Mouse (Mus musculus) large intestine, adult 2 months (tissue): ENCODE measurements around the gene Hist1h2bq. TPM values are rescaled to one million over a fixed set of nuclear protein-coding genes. Genes with fewer than 3 reads are reported as not detected.
"Not testable (repeated sequence)": the region's sequence is repeated elsewhere in the genome, so short reads cannot be mapped to it uniquely, and the experiment has no call there.

Experiments used
- DNase-seq: peaks from one replicate; pipeline ENCODE4 v3.0.0-alpha.2; 2012; ENCODE audit warnings: low read depth, low spot score
- WGBS: fragments of 180-500 bp; shearing (Covaris S2); methylation state at CpG from one replicate; pipeline ENCODE4 v1.1.7; 2018; 5-methylcytosine and 5-hydroxymethylcytosine counted together
- polyA plus RNA-seq: library from polyadenylated mRNA; depleted of rRNA; stranded (reverse); fragments of >200 nt; gene quantifications from 2 replicates; pipeline ENCODE4 v1.2.3, GENCODE M21; 2012; rRNA removed

Gene Hist1h2bq
- 23.8 and 61.7 TPM in 2 replicates for polyA plus RNA-seq

- WGBS = no CpG with 5 or more reads among the region's 23 CpGs
- DNase-seq = not testable (repeated sequence)
These were observed at the start of gene Hist1h2bq, which contains the start of gene Hist1h2ao for GRCm38 (mm10) chr13:21810073-21810472. TSS of gene Hist1h2bq (minus strand) at chr13:21810197. TSS of gene Hist1h2ao (plus strand) at chr13:21810465.

GRCm38 (mm10) chr13:21855698-21856162 is 45.7 kb upstream of the Hist1h2bq start:
- WGBS = 12% methylated on average over 15 of the region's 15 CpGs
- DNase-seq = peak; percentile 8

GRCm38 (mm10) chr13:21855146-21855545 is 45.1 kb upstream of the Hist1h2bq start:
- WGBS = 8% methylated on average over 11 of the region's 11 CpGs
- DNase-seq = peak; percentile 13

- WGBS = 22% methylated on average over 3 of the region's 3 CpGs
- no peak for DNase-seq
These were observed 42.4 kb upstream of the Hist1h2bq start for GRCm38 (mm10) chr13:21852215-21852945.

GRCm38 (mm10) chr13:21850696-21851095 is 40.7 kb upstream of the Hist1h2bq start:
- DNase-seq = not testable (repeated sequence)
- 74% methylated on average over 1 of the region's 1 CpGs for WGBS

- no peak for DNase-seq
- 55% methylated on average over 8 of the region's 8 CpGs for WGBS
These were observed 37.9 kb upstream of the Hist1h2bq start for GRCm38 (mm10) chr13:21847883-21848282.

GRCm38 (mm10) chr13:21846356-21846755 is 36.4 kb upstream of the Hist1h2bq start:
- not testable (repeated sequence) for DNase-seq

- not testable (repeated sequence) for DNase-seq
- no CpG with 5 or more reads among the region's 4 CpGs for WGBS
These were observed 30.5 kb upstream of the Hist1h2bq start for GRCm38 (mm10) chr13:21840508-21840907.

GRCm38 (mm10) chr13:21833461-21833860 is 23.5 kb upstream of the Hist1h2bq start, which contains the start of the genes Hist1h2ap and Hist1h2br:
TSS of gene Hist1h2ap (minus strand) at chr13:21833507.
TSS of gene Hist1h2br (plus strand) at chr13:21833743.
- DNase-seq = not testable (repeated sequence)
- WGBS = no CpG with 5 or more reads among the region's 24 CpGs

GRCm38 (mm10) chr13:21831418-21832394 is 21.7 kb upstream of the Hist1h2bq start, which contains the start of gene Hist1h4n:
TSS of gene Hist1h4n (minus strand) at chr13:21832196.
- WGBS = under 1% methylated on average over 27 of the region's 58 CpGs
- DNase-seq = not testable (repeated sequence)

GRCm38 (mm10) chr13:21830344-21830743 is 20.3 kb upstream of the Hist1h2bq start:
- 94% methylated on average over 10 of the region's 10 CpGs for WGBS
- no peak for DNase-seq

GRCm38 (mm10) chr13:21828511-21828910 is 18.5 kb upstream of the Hist1h2bq start:
- WGBS = 33% methylated on average over 3 of the region's 3 CpGs
- peak; percentile 25 for DNase-seq

GRCm38 (mm10) chr13:21820082-21820890 is 10.3 kb upstream of the Hist1h2bq start:
- DNase-seq = not testable (repeated sequence)
- 62% methylated on average over 7 of the region's 16 CpGs for WGBS

GRCm38 (mm10) chr13:21812092-21812491 is 2.1 kb upstream of the Hist1h2bq start:
- under 1% methylated on average over 14 of the region's 14 CpGs for WGBS
- DNase-seq = not testable (repeated sequence)

- no CpG with 5 or more reads among the region's 24 CpGs for WGBS
- DNase-seq = not testable (repeated sequence)
These were observed 1.5 kb upstream of the Hist1h2bq start, which contains the start of gene Hist1h4m for GRCm38 (mm10) chr13:21811539-21811938. TSS of gene Hist1h4m (plus strand) at chr13:21811746.

GRCm38 (mm10) chr13:21811074-21811473 is 1.1 kb upstream of the Hist1h2bq start:
- not testable (repeated sequence) for DNase-seq

GRCm38 (mm10) chr13:21803058-21803457 is 6.9 kb downstream of the Hist1h2bq start:
- WGBS = no CpG with 5 or more reads among the region's 4 CpGs
- DNase-seq = not testable (repeated sequence)

More at GRCm38 (mm10) chr13:21811074-21811473, 1.1 kb upstream of the Hist1h2bq start:
- no CpG with 5 or more reads among the region's 8 CpGs for WGBS

- not testable (repeated sequence) for DNase-seq
These were observed 12.8 kb downstream of the Hist1h2bq start for GRCm38 (mm10) chr13:21797163-21797562.

GRCm38 (mm10) chr13:21795584-21795983 is 14.4 kb downstream of the Hist1h2bq start:
- no peak for DNase-seq
- 92% methylated on average over 7 of the region's 7 CpGs for WGBS
